Mouse (Mus musculus) embryonic fibroblast, embryonic 13.5 days (primary cell): Measurements from ENCODE around the gene Rnf150. TPM values are rescaled to one million over a fixed set of nuclear protein-coding genes. Genes with fewer than 3 reads are reported as not detected.
A peak's percentile ranks its signal among the peaks of the same experiment; 100 is the strongest.

ENCODE experiments used
- H3K27ac ChIP-seq: 2 replicates; pipeline ENCODE4 v1.5.1; 2012; ENCODE audit warnings: low read length, control low read depth, inconsistent platforms; ENCODE audit not compliant: insufficient read depth
- H3K4me1 ChIP-seq: 2 replicates; pipeline ENCODE4 v1.6.1; 2011; ENCODE audit warnings: low read length; ENCODE audit not compliant: control insufficient read depth, insufficient read depth
- H3K4me3 ChIP-seq: 2 replicates; pipeline ENCODE4 v1.5.1; 2011; ENCODE audit warnings: mild to moderate bottlenecking, control low read depth, low read length; ENCODE audit not compliant: insufficient read depth
- CTCF ChIP-seq: IDR thresholded peaks from 2 replicates; pipeline ENCODE4 v1.5.1; 2011; ENCODE audit warnings: mild to moderate bottlenecking, control low read depth, low read length, moderate library complexity, borderline replicate concordance; ENCODE audit not compliant: insufficient read depth
- POLR2A ChIP-seq: IDR thresholded peaks from 2 replicates; pipeline ENCODE4 v1.6.1; 2011; ENCODE audit warnings: low read depth, mild to moderate bottlenecking, control low read depth, low read length, moderate library complexity
- polyA plus RNA-seq: library from polyadenylated mRNA; stranded (reverse); fragments of >200 nt; gene quantifications from 2 replicates; pipeline ENCODE4 v1.2.4, GENCODE M21; 2011; ENCODE audit warnings: low read depth; ENCODE audit not compliant: missing spikeins, insufficient read length

Rnf150 gene
- polyA plus RNA-seq, 1 experiment: 36.3 TPM

DNA sequence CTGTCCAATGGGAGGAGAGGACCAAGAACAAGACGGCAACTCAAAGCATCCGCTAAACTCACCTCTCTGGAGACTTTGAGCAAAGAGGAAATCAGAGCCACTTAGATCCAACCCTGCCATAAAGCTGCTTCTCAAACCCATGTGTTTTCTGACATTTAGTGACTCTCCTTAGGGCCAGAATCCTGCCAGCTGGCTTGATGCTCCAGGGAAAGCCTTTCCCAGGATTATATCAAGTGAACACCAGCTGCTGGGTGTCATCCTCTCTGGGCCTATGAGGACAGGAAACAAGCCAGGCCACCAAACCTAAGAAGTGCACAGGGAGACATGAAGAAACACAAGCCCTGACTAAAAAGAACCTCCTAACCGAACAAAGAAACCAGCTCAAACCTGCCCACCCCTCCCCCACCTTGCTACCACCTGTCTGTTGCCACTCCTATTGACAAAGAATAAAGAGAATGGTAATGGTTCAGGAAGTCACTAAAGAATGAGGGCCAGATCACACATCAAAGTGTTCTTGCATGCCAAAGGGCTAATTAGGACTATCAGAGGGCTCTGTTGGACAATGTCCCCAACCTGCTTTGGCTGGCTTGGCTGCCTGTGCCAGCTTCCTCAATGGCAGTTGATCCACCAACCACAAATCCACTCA lies 173.5 kb downstream of the Rnf150 start:
- 0 out of 2 replicates have a peak, but pooled peaks cover 5% of the 10 kb centered on the region for H3K4me1 ChIP-seq
- TF ChIP-seq CTCF (no peak), POLR2A (no peak)
- H3K27ac ChIP-seq: no peak overlapping the region
- H3K4me3 ChIP-seq: no peak overlapping the region

DNA sequence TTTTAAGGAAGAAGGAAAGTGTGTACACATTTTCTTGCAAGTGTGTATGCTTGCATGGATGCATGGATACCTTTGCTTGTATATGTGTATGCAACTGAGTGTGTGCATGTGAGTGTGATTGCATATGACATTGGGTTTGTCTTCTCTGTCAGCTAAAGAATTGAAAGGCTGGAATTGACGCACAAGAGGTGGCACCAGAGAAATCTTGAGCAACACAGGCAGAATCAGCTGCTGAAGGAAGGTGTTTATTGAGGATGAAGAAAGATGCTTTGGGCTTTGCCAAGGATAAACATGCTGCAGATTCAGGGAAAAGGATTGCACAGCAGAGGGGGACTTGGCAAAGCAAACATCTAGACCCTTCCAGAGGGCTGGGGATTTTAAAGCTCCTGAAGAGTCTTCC lies 174.2 kb downstream of the Rnf150 start:
- TF ChIP-seq CTCF (no peak), POLR2A (no peak)
- 0 out of 2 replicates have a peak, but pooled peaks cover under 1% of the 10 kb centered on the region for H3K4me1 ChIP-seq
- no peak overlapping the region for H3K4me3 ChIP-seq
- H3K27ac ChIP-seq: no peak overlapping the region

DNA sequence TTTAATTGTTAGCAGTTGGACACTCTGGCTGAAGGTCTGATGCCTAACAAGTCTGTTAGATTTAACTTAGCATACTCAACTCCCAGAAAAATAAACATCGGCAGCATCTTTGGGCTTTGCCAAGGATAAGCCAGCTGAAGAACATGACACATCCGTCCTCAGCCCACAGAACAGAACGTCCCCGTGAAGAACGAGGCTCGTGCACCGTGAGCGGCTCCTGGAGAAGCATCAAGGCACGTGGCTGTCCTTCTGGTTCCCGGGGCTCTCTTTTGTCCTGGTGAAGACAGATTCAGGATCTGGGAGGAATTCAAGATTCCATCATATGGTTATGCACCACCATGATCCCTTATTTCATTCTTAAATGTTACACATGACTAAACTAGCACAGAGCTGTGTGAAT lies 175.4 kb downstream of the Rnf150 start:
- H3K4me1 ChIP-seq: no peaks in the 10 kb centered on the region
- TF ChIP-seq CTCF (no peak), POLR2A (no peak)
- no peak overlapping the region for H3K27ac ChIP-seq
- H3K4me3 ChIP-seq: no peak overlapping the region

- Histone ChIP-seq H3K27ac (no peak overlapping the region), H3K4me1 (no peaks in the 10 kb centered on the region), H3K4me3 (no peak overlapping the region)
- TF ChIP-seq POLR2A (no peak), CTCF (no peak)
These were observed 178.3 kb downstream of the Rnf150 start for GRCm38 (mm10) chr8:83041440-83041839.

DNA sequence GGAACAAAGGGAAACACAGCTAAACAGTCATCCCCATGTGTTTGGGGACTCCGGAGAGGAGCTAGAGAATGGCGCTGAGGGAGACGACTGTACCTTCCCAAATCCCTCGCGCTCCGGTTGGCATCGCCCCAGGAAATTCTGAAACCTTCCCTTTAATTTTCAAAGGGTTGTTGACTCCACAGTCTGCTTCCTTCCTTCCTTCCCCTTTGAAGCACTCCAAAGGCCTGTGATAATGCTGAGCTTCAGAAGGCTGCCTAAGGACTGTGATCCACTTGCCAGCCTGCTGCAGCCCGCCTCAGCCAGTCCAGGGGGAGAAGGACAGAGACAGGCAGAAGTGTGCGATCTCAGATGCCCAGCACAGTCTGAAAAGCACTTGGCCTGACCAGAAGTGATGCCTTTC lies 183.8 kb downstream of the Rnf150 start:
- Histone ChIP-seq H3K27ac (no peak overlapping the region), H3K4me3 (no peak overlapping the region)
- TF ChIP-seq CTCF (no peak), POLR2A (no peak)

DNA sequence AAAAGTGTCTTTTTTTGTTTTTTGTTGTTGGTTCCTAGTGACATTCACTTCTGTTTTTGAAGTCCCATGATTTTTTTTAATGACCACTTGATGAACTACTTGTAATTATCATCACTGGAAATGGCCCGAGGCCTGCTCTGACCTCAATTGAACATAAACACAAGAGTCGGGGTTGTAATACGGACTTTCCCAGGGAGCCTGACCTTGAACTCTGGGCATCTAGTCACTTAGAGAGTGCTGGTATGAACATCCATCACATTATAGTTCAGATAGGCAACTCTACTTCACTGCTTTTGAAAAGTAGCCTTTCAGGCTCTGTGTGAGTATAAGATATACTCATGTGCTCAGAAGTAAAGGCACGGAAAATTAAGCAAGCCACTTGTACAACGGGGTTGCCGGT lies 185.4 kb downstream of the Rnf150 start:
- H3K4me3 ChIP-seq: no peak overlapping the region
- peak overlapping the region; percentile 72 for H3K27ac ChIP-seq
- H3K4me1 ChIP-seq: peaks cover 19% of the 10 kb centered on the region
- no peak for TF ChIP-seq CTCF
- TF ChIP-seq POLR2A: no peak

More for the DNA sequence above, 183.8 kb downstream of the Rnf150 start:
- H3K4me1 ChIP-seq: peaks cover 19% of the 10 kb centered on the region

DNA sequence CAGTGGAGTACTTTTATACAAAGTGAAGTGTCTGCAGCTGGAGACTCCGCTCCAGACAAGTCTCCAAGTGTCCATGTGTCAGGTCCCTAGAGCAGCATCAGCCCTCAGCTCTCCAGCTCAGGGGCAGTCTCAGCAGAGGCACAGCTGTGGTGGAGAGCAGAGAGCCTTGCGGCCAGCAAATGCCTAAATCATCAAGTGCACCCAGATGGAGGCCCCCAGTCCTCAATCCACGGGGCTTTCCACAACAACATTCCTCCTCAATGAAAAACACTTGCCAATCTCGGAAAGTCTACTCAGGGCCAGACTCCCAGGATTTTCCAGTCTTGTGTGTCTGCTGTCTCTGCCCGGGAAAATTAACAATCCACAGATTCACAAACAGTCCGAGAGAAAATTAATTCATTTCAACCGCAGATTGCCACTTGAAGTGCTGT lies 186.0 kb downstream of the Rnf150 start:
- Histone ChIP-seq H3K4me3 (no peak overlapping the region), H3K27ac (peak overlapping the region; percentile 72)
- no peak for TF ChIP-seq CTCF
- no peak for TF ChIP-seq POLR2A

GRCm38 (mm10) chr8:83049616-83050015 lies 186.5 kb downstream of the Rnf150 start:
- Histone ChIP-seq H3K27ac (peak overlapping the region; percentile 72), H3K4me3 (no peak overlapping the region), H3K4me1 (peaks cover 19% of the 10 kb centered on the region)
- TF ChIP-seq CTCF (no peak), POLR2A (no peak)

More for the DNA sequence above, 186.0 kb downstream of the Rnf150 start:
- peaks cover 19% of the 10 kb centered on the region for H3K4me1 ChIP-seq

DNA sequence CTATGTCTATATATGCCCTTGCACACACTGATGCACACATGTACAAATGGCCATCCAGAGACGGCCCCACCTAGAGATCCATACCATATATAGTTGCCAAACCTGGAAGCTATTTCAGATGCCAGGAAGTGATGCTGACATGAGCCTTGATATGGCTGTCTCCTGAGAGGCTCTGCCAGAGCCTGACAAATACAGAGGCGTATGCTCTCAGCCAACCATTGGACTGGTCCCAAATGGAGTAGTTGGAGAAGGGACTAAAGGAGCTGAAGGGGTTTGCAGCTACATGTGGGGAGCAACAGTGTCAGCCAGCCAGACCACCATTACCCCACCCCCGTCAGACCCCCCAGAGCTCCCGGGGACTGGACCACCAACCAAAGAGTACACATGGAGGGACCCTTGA lies 189.7 kb downstream of the Rnf150 start:
- Histone ChIP-seq H3K27ac (no peak overlapping the region), H3K4me3 (no peak overlapping the region), H3K4me1 (peaks cover 15% of the 10 kb centered on the region)
- TF ChIP-seq CTCF: no peak
- TF ChIP-seq POLR2A: no peak

GRCm38 (mm10) chr8:83054801-83055200 lies 191.6 kb downstream of the Rnf150 start:
- H3K4me3 ChIP-seq: no peak overlapping the region
- TF ChIP-seq POLR2A (no peak), CTCF (no peak)
- H3K4me1 ChIP-seq: peaks cover 5% of the 10 kb centered on the region
- H3K27ac ChIP-seq: no peak overlapping the region
